Mouse (Mus musculus) forelimb bud, embryonic 11.5 days (tissue): ENCODE measurements at regions not wholly inside any gene's neighbourhood (a gene's known extent, or its start where the extent isn't known, plus 50 kb on each side); places are given as distances from the start of the nearest gene placed in this dataset.

Experiments
- DNase-seq: peaks from one replicate; pipeline ENCODE4 v3.0.0-alpha.2; 2012; ENCODE audit warnings: low read depth, low spot score

- no peak for DNase-seq
Observed at GRCm38 (mm10) chrX:47726285-47726684, 166.5 kb downstream of the Smarca1 start.

GRCm38 (mm10) chrX:47703080-47703479 is 189.7 kb downstream of the Smarca1 start:
- DNase-seq, result no peak

GRCm38 (mm10) chrX:47668778-47669177 is 224.0 kb downstream of the Smarca1 start:
- no peak for DNase-seq

- DNase-seq, result no peak
Observed at GRCm38 (mm10) chrX:47646523-47646922, 246.3 kb downstream of the Smarca1 start.

- DNase-seq, result no peak
Observed at GRCm38 (mm10) chrX:47641191-47641590, 251.6 kb downstream of the Smarca1 start.

GRCm38 (mm10) chrX:47638831-47639316 is 253.9 kb downstream of the Smarca1 start:
- DNase-seq, result no peak

- DNase-seq, result no peak
Observed at GRCm38 (mm10) chrX:47622881-47623613, 269.7 kb downstream of the Smarca1 start.

GRCm38 (mm10) chrX:47612364-47612763 is 280.4 kb downstream of the Smarca1 start:
- DNase-seq, result peak; percentile 18
